Mouse (Mus musculus) limb, embryonic 11.5 days (tissue): ENCODE measurements at regions not wholly inside any gene's neighbourhood (a gene's known extent, or its start where the extent isn't known, plus 50 kb on each side); places are given as distances from the start of the nearest gene placed in this dataset.

Experiments used
- ATAC-seq: fragments of 200-750 bp; cut with Nextera tagmentation; 2 replicates; pipeline ENCODE4 v1.8.0; 2017; ENCODE audit warnings: low read depth; ENCODE audit not compliant: insufficient number of reproducible peaks, low FRiP score, low TSS enrichment
- DNase-seq: peaks from one replicate; pipeline ENCODE4 v3.0.0-alpha.2; 2015; ENCODE audit warnings: low spot score
- H3K27ac ChIP-seq: fragments of 300-500 bp; sonication (generic); replicated peaks from 2 replicates; pipeline ENCODE4 v1.5.1; 2014; ENCODE audit warnings: low read depth, mild to moderate bottlenecking, low read length
- H3K27me3 ChIP-seq: fragments of 300-500 bp; sonication (generic); 2 replicates; pipeline ENCODE4 v1.6.1; 2014; ENCODE audit warnings: mild to moderate bottlenecking, low read length, mixed read lengths; ENCODE audit not compliant: control insufficient read depth, insufficient read depth
- H3K36me3 ChIP-seq: fragments of 300-500 bp; sonication (generic); 2 replicates; pipeline ENCODE4 v1.6.1; 2014; ENCODE audit warnings: mild to moderate bottlenecking, low read length, moderate library complexity, mixed read lengths; ENCODE audit not compliant: control insufficient read depth, insufficient read depth
- H3K4me1 ChIP-seq: fragments of 300-500 bp; sonication (generic); 2 replicates; pipeline ENCODE4 v1.6.1; 2014; ENCODE audit warnings: low read length, mixed read lengths; ENCODE audit not compliant: control insufficient read depth, insufficient read depth
- H3K4me2 ChIP-seq: fragments of 300-500 bp; sonication (generic); 2 replicates; pipeline ENCODE4 v1.6.1; 2014; ENCODE audit warnings: low read depth, mild to moderate bottlenecking, moderate library complexity; ENCODE audit not compliant: severe bottlenecking
- H3K4me3 ChIP-seq: fragments of 300-500 bp; sonication (generic); 2 replicates; pipeline ENCODE4 v1.5.1; 2014; ENCODE audit warnings: low read depth, low read length
- H3K9ac ChIP-seq: fragments of 300-500 bp; sonication (generic); 2 replicates; pipeline ENCODE4 v1.6.1; 2014; ENCODE audit warnings: mild to moderate bottlenecking, low read length
- H3K9me3 ChIP-seq: fragments of 300-500 bp; sonication (generic); 2 replicates; pipeline ENCODE4 v1.6.1; 2016; ENCODE audit warnings: low read length; ENCODE audit not compliant: control insufficient read depth
- whole genome bisulfite sequencing: fragments of 180-500 bp; shearing (Covaris S2); extraction: QIAGEN DNeasy Blood & Tissue Kit; methylation state at CpG from one replicate; pipeline ENCODE4 v1.1.7; 2014; 5-methylcytosine and 5-hydroxymethylcytosine counted together

DNA sequence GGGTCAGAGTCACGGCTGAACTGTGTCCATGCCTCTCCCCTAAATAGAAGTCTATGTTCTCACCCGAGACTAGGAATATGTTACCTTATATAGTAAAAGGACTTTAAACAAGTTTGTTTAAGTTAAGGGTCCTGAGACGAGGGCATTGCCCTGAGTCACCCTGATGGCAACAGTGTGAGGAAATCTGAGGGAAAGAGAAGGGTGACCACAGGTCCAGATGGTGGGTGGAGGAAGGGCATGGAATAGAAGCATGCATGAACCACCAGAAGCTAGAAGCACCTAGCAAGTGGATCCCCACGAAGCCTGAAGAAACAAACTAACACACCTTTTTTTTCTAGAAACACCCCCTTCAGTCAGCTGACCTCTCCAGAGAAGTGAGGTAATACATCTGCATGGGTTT lies 536.9 kb upstream of the Lrrc6 start:
- H3K4me3 ChIP-seq: no peak overlapping the region
- no peaks in the 10 kb centered on the region for H3K27me3 ChIP-seq
- no peaks in the 10 kb centered on the region for H3K36me3 ChIP-seq
- H3K4me2 ChIP-seq: no peak overlapping the region
- ATAC-seq (no peak), DNase-seq (no peak)
- H3K27ac ChIP-seq: no peak overlapping the region
- H3K9me3 ChIP-seq: no peaks in the 10 kb centered on the region
- H3K9ac ChIP-seq: no peak overlapping the region
- peaks cover 3% of the 10 kb centered on the region for H3K4me1 ChIP-seq
- 82% methylated on average over 4 of the region's 4 CpGs for WGBS

DNA sequence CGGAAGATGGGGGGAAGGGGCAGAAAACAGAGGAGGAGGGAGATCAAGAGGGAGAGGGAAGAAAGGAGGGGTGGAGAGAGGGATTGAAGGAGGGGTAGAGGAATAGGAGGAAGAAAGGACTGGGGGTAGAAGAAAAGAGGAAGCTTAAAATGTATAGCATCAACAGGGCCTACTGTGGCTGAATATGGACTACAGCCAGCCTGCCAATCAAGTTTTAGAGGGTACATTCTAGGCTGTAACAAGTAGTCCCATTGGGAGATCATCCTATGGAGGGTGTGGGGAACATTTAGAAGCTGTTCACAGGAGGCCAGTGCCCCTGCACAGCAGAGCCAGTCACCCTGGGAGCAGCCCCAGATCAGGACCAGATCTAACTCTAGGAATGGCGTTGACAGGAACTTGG lies 535.6 kb upstream of the Lrrc6 start:
- Histone ChIP-seq H3K27me3 (no peaks in the 10 kb centered on the region), H3K4me1 (peaks cover 3% of the 10 kb centered on the region), H3K9ac (no peak overlapping the region), H3K4me3 (no peak overlapping the region), H3K9me3 (no peaks in the 10 kb centered on the region), H3K36me3 (no peaks in the 10 kb centered on the region), H3K27ac (no peak overlapping the region), H3K4me2 (no peak overlapping the region)
- ATAC-seq (no peak), DNase-seq (no peak)
- WGBS: 62% methylated on average over 2 of the region's 2 CpGs

- H3K9me3 ChIP-seq: no peaks in the 10 kb centered on the region
Measured at GRCm38 (mm10) chr15:67033936-67034335, 533.2 kb upstream of the Lrrc6 start.

DNA sequence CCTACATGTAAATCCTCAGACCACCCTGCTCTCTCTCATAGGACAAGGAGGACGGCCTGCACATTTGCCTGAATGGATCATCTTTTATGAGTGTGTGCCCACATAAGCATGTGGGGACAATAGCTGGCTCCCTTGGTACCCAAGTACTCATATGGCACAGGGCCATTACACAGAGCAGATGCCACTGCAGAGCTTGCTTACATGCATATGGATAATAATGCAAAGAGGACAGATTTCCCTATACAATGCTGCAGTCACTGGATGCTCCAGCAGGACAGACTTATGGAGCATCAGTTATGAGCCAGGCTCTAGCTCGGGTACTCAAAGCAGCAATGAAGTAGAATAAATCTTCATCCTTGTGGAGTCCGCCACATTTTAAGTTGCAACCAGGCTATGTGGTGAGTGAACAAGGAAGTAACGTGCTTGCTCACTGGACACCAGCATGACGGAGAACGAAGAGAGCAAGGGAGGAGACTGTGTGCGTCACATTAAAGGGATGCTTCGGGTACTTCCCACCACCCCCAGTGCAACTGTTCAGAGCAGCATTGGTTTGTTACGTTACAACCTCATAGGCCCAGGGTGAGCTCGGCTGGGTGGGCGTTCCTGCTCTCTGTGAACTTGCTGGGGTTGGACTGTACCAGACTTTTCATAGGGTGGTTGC lies 531.3 kb upstream of the Lrrc6 start:
- WGBS: 88% methylated on average over 11 of the region's 11 CpGs
- no peak overlapping the region for H3K27ac ChIP-seq
- H3K4me3 ChIP-seq: no peak overlapping the region
- no peaks in the 10 kb centered on the region for H3K36me3 ChIP-seq
- no peaks in the 10 kb centered on the region for H3K4me1 ChIP-seq
- no peak for ATAC-seq
- no peak overlapping the region for H3K4me2 ChIP-seq
- DNase-seq: no peak
- H3K27me3 ChIP-seq: no peaks in the 10 kb centered on the region
- no peaks in the 10 kb centered on the region for H3K9me3 ChIP-seq
- H3K9ac ChIP-seq: no peak overlapping the region

More at GRCm38 (mm10) chr15:67033936-67034335, 533.2 kb upstream of the Lrrc6 start:
- Histone ChIP-seq H3K4me2 (no peak overlapping the region), H3K27me3 (no peaks in the 10 kb centered on the region), H3K4me3 (no peak overlapping the region), H3K27ac (no peak overlapping the region), H3K4me1 (no peaks in the 10 kb centered on the region), H3K9ac (no peak overlapping the region), H3K36me3 (no peaks in the 10 kb centered on the region)
- WGBS: 81% methylated on average over 2 of the region's 2 CpGs
- DNase-seq (no peak), ATAC-seq (no peak)

DNA sequence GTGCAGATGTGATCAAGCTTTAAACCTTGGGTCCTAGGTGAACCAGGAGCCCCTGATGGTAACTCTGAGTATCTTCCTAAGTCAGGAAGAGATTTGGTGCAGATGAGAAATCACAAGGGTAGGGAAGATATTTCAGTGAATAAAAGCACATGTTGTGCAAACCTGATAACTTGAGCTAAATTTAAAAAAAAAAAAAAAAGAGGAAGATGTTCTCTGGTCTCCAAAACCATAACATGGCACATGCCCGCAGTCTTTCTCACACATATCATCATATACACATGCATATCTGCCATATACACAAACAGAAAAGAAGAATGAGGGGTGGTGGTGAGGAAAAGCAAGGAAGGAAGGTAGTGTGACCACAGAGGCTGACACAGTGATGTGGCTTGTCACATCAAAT lies 530.3 kb upstream of the Lrrc6 start:
- no peak overlapping the region for H3K4me2 ChIP-seq
- no peaks in the 10 kb centered on the region for H3K27me3 ChIP-seq
- H3K9ac ChIP-seq: no peak overlapping the region
- H3K9me3 ChIP-seq: no peaks in the 10 kb centered on the region
- 92% methylated on average over 1 of the region's 1 CpGs for WGBS
- no peak overlapping the region for H3K27ac ChIP-seq
- DNase-seq (no peak), ATAC-seq (no peak)
- no peaks in the 10 kb centered on the region for H3K36me3 ChIP-seq
- H3K4me3 ChIP-seq: no peak overlapping the region
- H3K4me1 ChIP-seq: no peaks in the 10 kb centered on the region

DNA sequence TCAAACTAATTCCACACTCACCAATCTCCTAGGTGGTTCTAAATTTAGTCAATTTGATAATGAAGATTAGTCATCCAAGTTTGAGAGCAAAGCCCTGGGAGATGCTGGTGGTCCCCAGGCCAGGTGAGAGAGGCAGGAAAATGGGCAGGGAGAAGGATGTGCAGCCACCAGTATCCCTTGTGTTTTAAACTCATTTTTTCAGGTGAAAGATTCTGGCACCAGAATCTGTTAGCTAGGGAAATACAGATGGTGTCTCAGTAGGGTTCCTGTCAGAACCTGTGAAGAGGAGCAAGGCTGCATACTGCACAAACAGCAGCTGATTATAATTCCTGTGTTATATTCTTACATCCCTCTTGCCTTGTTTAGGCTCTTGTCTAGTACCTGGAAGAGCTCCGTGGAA lies 527.5 kb upstream of the Lrrc6 start:
- Histone ChIP-seq H3K9me3 (no peaks in the 10 kb centered on the region), H3K9ac (no peak overlapping the region), H3K27ac (no peak overlapping the region), H3K4me1 (no peaks in the 10 kb centered on the region), H3K27me3 (no peaks in the 10 kb centered on the region), H3K36me3 (no peaks in the 10 kb centered on the region), H3K4me2 (no peak overlapping the region), H3K4me3 (no peak overlapping the region)
- ATAC-seq: no peak
- 80% methylated on average over 1 of the region's 1 CpGs for WGBS
- DNase-seq: no peak

- H3K36me3 ChIP-seq: no peaks in the 10 kb centered on the region
- no peak overlapping the region for H3K27ac ChIP-seq
- no peaks in the 10 kb centered on the region for H3K4me1 ChIP-seq
- DNase-seq: no peak
- H3K9me3 ChIP-seq: no peaks in the 10 kb centered on the region
- no peak overlapping the region for H3K4me2 ChIP-seq
- H3K9ac ChIP-seq: no peak overlapping the region
- H3K27me3 ChIP-seq: no peaks in the 10 kb centered on the region
- ATAC-seq: no peak
- 84% methylated on average over 2 of the region's 2 CpGs for WGBS
- H3K4me3 ChIP-seq: no peak overlapping the region
Measured at GRCm38 (mm10) chr15:67027751-67028150, 527.0 kb upstream of the Lrrc6 start.

DNA sequence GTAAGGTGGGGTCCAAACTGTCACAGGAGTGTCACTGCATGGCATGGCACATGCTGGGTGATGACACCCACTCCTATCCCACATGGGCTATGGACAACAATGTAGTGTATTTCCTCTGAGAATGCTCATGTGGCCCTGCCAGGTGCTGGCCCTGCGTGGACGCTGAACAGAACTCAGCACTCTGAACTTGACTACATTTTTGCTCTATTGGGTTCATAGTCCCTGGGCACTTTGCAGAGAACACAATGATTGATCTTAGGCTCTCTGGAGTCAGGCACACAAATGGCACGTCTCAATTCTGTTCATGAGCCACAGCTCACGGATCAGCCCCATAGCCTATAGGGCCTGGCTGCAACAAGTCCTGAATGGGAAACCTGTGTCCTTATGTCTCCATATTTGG lies 525.0 kb upstream of the Lrrc6 start:
- WGBS: 88% methylated on average over 4 of the region's 4 CpGs
- no peak overlapping the region for H3K27ac ChIP-seq
- no peaks in the 10 kb centered on the region for H3K27me3 ChIP-seq
- H3K9me3 ChIP-seq: no peaks in the 10 kb centered on the region
- DNase-seq (no peak), ATAC-seq (no peak)
- H3K4me1 ChIP-seq: no peaks in the 10 kb centered on the region
- H3K4me3 ChIP-seq: no peak overlapping the region
- no peaks in the 10 kb centered on the region for H3K36me3 ChIP-seq
- H3K4me2 ChIP-seq: no peak overlapping the region
- H3K9ac ChIP-seq: no peak overlapping the region

DNA sequence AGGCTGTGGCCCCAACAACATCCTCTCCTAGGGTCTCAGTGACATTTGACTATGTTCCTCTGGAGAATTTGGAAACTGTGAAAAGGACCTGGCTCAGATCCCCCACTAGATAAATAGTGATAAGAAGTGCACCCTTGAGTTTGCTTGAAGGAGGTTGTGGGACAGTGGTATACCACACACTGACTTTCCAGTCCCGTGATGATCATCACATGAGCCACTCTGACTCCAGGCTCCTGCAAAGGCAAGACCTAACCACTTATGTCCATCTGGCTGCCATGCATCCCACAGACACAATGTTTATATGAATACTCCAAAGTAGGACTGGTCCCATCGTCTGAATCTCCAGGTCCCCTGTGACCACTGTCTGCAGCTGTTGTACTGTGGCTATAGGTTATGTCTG lies 523.7 kb upstream of the Lrrc6 start:
- Histone ChIP-seq H3K27ac (no peak overlapping the region), H3K36me3 (no peaks in the 10 kb centered on the region), H3K4me3 (no peak overlapping the region), H3K4me1 (peaks cover 2% of the 10 kb centered on the region), H3K27me3 (no peaks in the 10 kb centered on the region), H3K9me3 (no peaks in the 10 kb centered on the region), H3K9ac (no peak overlapping the region), H3K4me2 (no peak overlapping the region)
- WGBS: 82% methylated on average over 2 of the region's 2 CpGs
- DNase-seq: no peak
- ATAC-seq: no peak
